Mouse (Mus musculus): ENCODE results near the gene Hesx1. TPM values are rescaled to one million over a fixed set of nuclear protein-coding genes. Genes with fewer than 3 reads are reported as not detected.

Hesx1 gene
- polyA plus RNA-seq, 1 experiment from 2014 or later: 0.19 TPM

- no peak overlapping the region for H3K27ac ChIP-seq (replicated peaks in 1 of 2; ENCODE audit: control insufficient read depth in 1 of 2, insufficient read depth in 1 of 2, low read depth in 2 of 2, low read length in 2 of 2)
- H3K4me2 ChIP-seq (ENCODE audit: low read length): no peak overlapping the region
- peaks cover 19 to 31% of the 10 kb centered on the region in 2 experiments for H3K4me1 ChIP-seq (ENCODE audit: control insufficient read depth in 2 of 2, insufficient read depth in 2 of 2, low read length in 2 of 2)
These were observed 54.2 kb downstream of the Hesx1 start for GRCm38 (mm10) chr14:27048231-27048956.

DNA sequence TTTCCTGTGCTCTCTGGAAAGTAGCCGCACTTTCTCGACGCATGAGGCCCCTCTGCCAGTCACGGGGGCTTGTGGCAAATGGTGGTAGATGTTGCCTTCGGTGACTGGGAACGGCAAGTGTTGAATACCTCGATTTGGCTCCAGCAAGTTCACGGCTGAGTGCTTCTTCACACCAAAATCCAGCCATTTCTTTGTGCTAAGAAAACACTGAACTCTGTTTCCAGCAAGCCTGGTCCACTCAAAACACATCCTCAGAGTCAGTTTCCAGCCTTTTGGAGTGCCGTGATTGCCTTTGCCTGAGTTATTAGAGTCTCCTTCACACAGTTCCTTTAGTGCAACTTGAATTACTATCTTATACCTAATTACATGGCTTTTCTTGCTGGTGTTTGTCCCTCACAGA is 55.8 kb downstream of the Hesx1 start:
- Histone ChIP-seq H3K9ac (ENCODE audit: low read length) (no peak overlapping the region), H3K27ac (replicated peaks in 1 of 2; ENCODE audit: control insufficient read depth in 1 of 2, insufficient read depth in 1 of 2, low read depth in 2 of 2, low read length in 2 of 2) (no peak overlapping the region), H3K4me3 (ENCODE audit: control insufficient read depth in 1 of 2, insufficient read depth in 1 of 2, low read depth in 1 of 2, low read length in 2 of 2) (no peak overlapping the region), H3K27me3 (ENCODE audit: control insufficient read depth, insufficient read depth, low read length) (no peaks in the 10 kb centered on the region), H3K9me3 (ENCODE audit: control insufficient read depth, low read length) (no peaks in the 10 kb centered on the region), H3K4me1 (ENCODE audit: control insufficient read depth in 2 of 2, insufficient read depth in 2 of 2, low read length in 2 of 2) (peaks cover 5 to 15% of the 10 kb centered on the region in 2 experiments), H3K4me2 (ENCODE audit: low read length) (no peak overlapping the region), H3K36me3 (ENCODE audit: control insufficient read depth, insufficient read depth, low read length) (no peaks in the 10 kb centered on the region)
- WGBS: 47% methylated on average over 9 of the region's 9 CpGs
- ATAC-seq (ENCODE audit: insufficient number of reproducible peaks, insufficient read depth, low FRiP score, low read depth): no peak

More at GRCm38 (mm10) chr14:27048231-27048956, 54.2 kb downstream of the Hesx1 start:
- Histone ChIP-seq H3K27me3 (ENCODE audit: control insufficient read depth, insufficient read depth, low read length) (no peaks in the 10 kb centered on the region), H3K36me3 (ENCODE audit: control insufficient read depth, insufficient read depth, low read length) (no peaks in the 10 kb centered on the region), H3K9me3 (ENCODE audit: control insufficient read depth, low read length) (no peaks in the 10 kb centered on the region), H3K4me3 (ENCODE audit: control insufficient read depth in 1 of 2, insufficient read depth in 1 of 2, low read depth in 1 of 2, low read length in 2 of 2) (no peak overlapping the region), H3K9ac (ENCODE audit: low read length) (no peak overlapping the region)
- 68% methylated on average over 8 of the region's 8 CpGs for WGBS
- ATAC-seq (ENCODE audit: insufficient number of reproducible peaks, insufficient read depth, low FRiP score, low read depth): no peak

GRCm38 (mm10) chr14:27050560-27051510 is 56.6 kb downstream of the Hesx1 start:
- ATAC-seq (ENCODE audit: insufficient number of reproducible peaks, insufficient read depth, low FRiP score, low read depth): no peak

GRCm38 (mm10) chr14:27051511-27051895 is 57.3 kb downstream of the Hesx1 start:
- no peak overlapping the region for H3K4me2 ChIP-seq (ENCODE audit: low read length)
- no peak overlapping the region for H3K27ac ChIP-seq (replicated peaks in 1 of 2; ENCODE audit: control insufficient read depth in 1 of 2, insufficient read depth in 1 of 2, low read depth in 2 of 2, low read length in 2 of 2)
- H3K4me3 ChIP-seq (ENCODE audit: control insufficient read depth in 1 of 2, insufficient read depth in 1 of 2, low read depth in 1 of 2, low read length in 2 of 2): no peak overlapping the region
- 73% methylated on average over 5 of the region's 5 CpGs for WGBS
- H3K36me3 ChIP-seq (ENCODE audit: control insufficient read depth, insufficient read depth, low read length): no peaks in the 10 kb centered on the region
- no peaks in the 10 kb centered on the region for H3K9me3 ChIP-seq (ENCODE audit: control insufficient read depth, low read length)
- no peaks in the 10 kb centered on the region for H3K27me3 ChIP-seq (ENCODE audit: control insufficient read depth, insufficient read depth, low read length)
- peaks cover 3 to 8% of the 10 kb centered on the region in 2 experiments; a peak in 2 of 4 replicates for H3K4me1 ChIP-seq (ENCODE audit: control insufficient read depth in 2 of 2, insufficient read depth in 2 of 2, low read length in 2 of 2)
- H3K9ac ChIP-seq (ENCODE audit: low read length): no peak overlapping the region
- no peak for ATAC-seq (ENCODE audit: insufficient number of reproducible peaks, insufficient read depth, low FRiP score, low read depth)

More at GRCm38 (mm10) chr14:27050560-27051510, 56.6 kb downstream of the Hesx1 start:
- H3K27ac ChIP-seq (replicated peaks in 1 of 2; ENCODE audit: control insufficient read depth in 1 of 2, insufficient read depth in 1 of 2, low read depth in 2 of 2, low read length in 2 of 2): no peak overlapping the region
- WGBS: 73% methylated on average over 18 of the region's 18 CpGs
- H3K36me3 ChIP-seq (ENCODE audit: control insufficient read depth, insufficient read depth, low read length): no peaks in the 10 kb centered on the region
- peaks cover 3 to 8% of the 10 kb centered on the region in 2 experiments; a peak in 2 of 4 replicates for H3K4me1 ChIP-seq (ENCODE audit: control insufficient read depth in 2 of 2, insufficient read depth in 2 of 2, low read length in 2 of 2)
- no peak overlapping the region for H3K4me3 ChIP-seq (ENCODE audit: control insufficient read depth in 1 of 2, insufficient read depth in 1 of 2, low read depth in 1 of 2, low read length in 2 of 2)
- H3K9ac ChIP-seq (ENCODE audit: low read length): no peak overlapping the region
- H3K4me2 ChIP-seq (ENCODE audit: low read length): no peak overlapping the region
- H3K9me3 ChIP-seq (ENCODE audit: control insufficient read depth, low read length): no peaks in the 10 kb centered on the region
- H3K27me3 ChIP-seq (ENCODE audit: control insufficient read depth, insufficient read depth, low read length): no peaks in the 10 kb centered on the region

Other genes with a start within 250 kb of the Hesx1 start
- gene Asb14, start 99.9 kb upstream of the Hesx1 start, polyA plus RNA-seq (2014; fragmentation: Nextera tagmentation; extraction: Ambion mirVana): 1.5 and 1.8 TPM in 2 replicates
- gene Appl1, start 23.2 kb upstream of the Hesx1 start, polyA plus RNA-seq (2014; fragmentation: Nextera tagmentation; extraction: Ambion mirVana): 33.3 and 39.0 TPM in 2 replicates
- 1.3 and 1.5 TPM in 2 replicates for gene Il17rd, start 44.5 kb downstream of the Hesx1 start, polyA plus RNA-seq (2014; fragmentation: Nextera tagmentation; extraction: Ambion mirVana)
- 14.7 and 15.4 TPM in 2 replicates for gene Arhgef3, start 120.5 kb downstream of the Hesx1 start, polyA plus RNA-seq (2014; fragmentation: Nextera tagmentation; extraction: Ambion mirVana)

Measured in heart, embryonic 14.5 days (tissue).